Mouse (Mus musculus): ENCODE measurements around the gene Tax1bp3. TPM values are rescaled to one million over a fixed set of nuclear protein-coding genes. Genes with fewer than 3 reads are reported as not detected.

The Tax1bp3 gene
- polyA plus RNA-seq, 1 experiment from 2014 or later, result 208 TPM

- H3K4me1 ChIP-seq (replicated peaks), result no peaks in the 10 kb centered on the region; the same call in 1 of the 2 replicates
- H3K27ac ChIP-seq, result no peak overlapping the region
- H3K9me3 ChIP-seq, result no peaks in the 10 kb centered on the region
- peaks cover 10% of the 10 kb centered on the region for H3K27me3 ChIP-seq (replicated peaks)
- H3K9ac ChIP-seq, result no peak overlapping the region
- no peak overlapping the region for H3K4me3 ChIP-seq (replicated peaks)
- no peak overlapping the region for H3K4me2 ChIP-seq (replicated peaks)
- H3K36me3 ChIP-seq, result no peaks in the 10 kb centered on the region
- ATAC-seq, result no peak
- 79% methylated on average over 6 of the region's 6 CpGs for WGBS
Measured at GRCm38 (mm10) chr11:73155071-73155470, 21.8 kb upstream of the Tax1bp3 start.

DNA sequence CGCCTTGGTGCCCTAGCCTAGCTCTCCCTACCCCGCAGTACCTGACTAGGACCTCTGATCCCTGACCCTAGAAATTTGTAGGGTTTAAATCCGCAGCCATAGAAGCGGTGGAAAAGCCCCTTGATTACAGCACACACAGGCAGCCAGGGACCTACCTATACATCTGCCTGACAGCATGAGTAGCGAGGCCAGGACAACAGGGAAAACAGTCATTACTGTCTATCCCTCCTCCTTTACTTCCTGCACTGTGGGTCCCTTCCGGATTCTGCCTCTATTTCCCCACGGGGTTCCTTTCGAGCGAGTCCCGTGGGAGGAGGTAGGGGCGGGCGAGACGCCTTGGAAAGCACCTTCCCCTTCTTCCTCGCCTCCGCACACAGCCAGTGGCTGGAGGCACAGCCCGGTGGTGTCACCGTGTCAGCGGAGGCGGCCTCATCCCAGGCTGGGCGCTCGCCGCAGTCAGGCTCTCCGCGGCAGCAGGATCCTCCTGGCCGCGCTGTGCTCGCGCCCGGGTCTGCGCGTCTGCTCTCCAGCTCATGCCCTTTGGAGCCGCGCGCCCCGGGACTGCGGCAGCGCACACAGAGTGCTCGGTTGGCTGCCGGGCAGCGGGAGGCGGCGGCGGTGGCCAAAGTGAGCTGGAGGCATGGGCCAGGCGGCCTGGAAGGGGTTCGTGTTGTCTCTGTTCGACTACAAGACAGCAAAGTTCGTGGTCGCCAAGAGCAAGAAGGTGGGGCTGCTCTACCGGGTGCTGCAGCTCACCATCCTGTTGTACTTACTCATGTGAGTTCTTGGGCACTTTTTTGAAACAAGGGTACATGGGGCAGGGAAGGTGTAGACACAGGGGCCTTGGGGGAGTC lies 16.7 kb upstream of the Tax1bp3 start, which contains the start of gene P2rx5:
TSS of gene P2rx5 (plus strand) at position 465 of the 854 bp plus-strand sequence.
- Histone ChIP-seq H3K4me2 (replicated peaks) (peak within 1 kb of the TSS; percentile 88), H3K27me3 (replicated peaks) (peaks cover 22% of the 10 kb centered on the region), H3K4me1 (replicated peaks) (peaks cover 3% of the 10 kb centered on the region; the same call in 1 of the 2 replicates), H3K9me3 (no peaks in the 10 kb centered on the region), H3K36me3 (no peaks in the 10 kb centered on the region), H3K9ac (peak within 1 kb of the TSS; percentile 45; the same call in 1 of the 2 replicates), H3K27ac (no peak within 1 kb of the TSS), H3K4me3 (replicated peaks) (peak within 1 kb of the TSS; percentile 42)
- 3% methylated on average over 49 of the region's 49 CpGs for WGBS
- peak; percentile 88 for ATAC-seq

- no peak overlapping the region for H3K9ac ChIP-seq
- peak; percentile 58; the same call in 1 of the 2 replicates for ATAC-seq
- H3K27me3 ChIP-seq (replicated peaks), result peaks cover 22% of the 10 kb centered on the region
Measured at GRCm38 (mm10) chr11:73160811-73161200, 16.1 kb upstream of the Tax1bp3 start.

GRCm38 (mm10) chr11:73161616-73162015 lies 15.3 kb upstream of the Tax1bp3 start:
- Histone ChIP-seq H3K4me3 (replicated peaks) (no peak overlapping the region), H3K36me3 (no peaks in the 10 kb centered on the region), H3K27ac (no peak overlapping the region), H3K27me3 (replicated peaks) (peaks cover 22% of the 10 kb centered on the region), H3K9ac (no peak overlapping the region), H3K4me2 (replicated peaks) (no peak overlapping the region), H3K4me1 (replicated peaks) (peaks cover 3% of the 10 kb centered on the region; the same call in 1 of the 2 replicates), H3K9me3 (no peaks in the 10 kb centered on the region)
- no peak for ATAC-seq
- WGBS, result 87% methylated on average over 4 of the region's 4 CpGs

More at GRCm38 (mm10) chr11:73160811-73161200, 16.1 kb upstream of the Tax1bp3 start:
- Histone ChIP-seq H3K4me3 (replicated peaks) (peak overlapping the region; percentile 42; the same call in 1 of the 2 replicates), H3K4me1 (replicated peaks) (peaks cover 3% of the 10 kb centered on the region; the same call in 1 of the 2 replicates), H3K27ac (no peak overlapping the region), H3K4me2 (replicated peaks) (peak overlapping the region; percentile 88), H3K36me3 (no peaks in the 10 kb centered on the region), H3K9me3 (no peaks in the 10 kb centered on the region)
- WGBS, result 22% methylated on average over 6 of the region's 6 CpGs

GRCm38 (mm10) chr11:73162284-73162683 lies 14.6 kb upstream of the Tax1bp3 start:
- no peak overlapping the region for H3K27ac ChIP-seq
- no peak overlapping the region for H3K4me2 ChIP-seq (replicated peaks)
- no peaks in the 10 kb centered on the region for H3K36me3 ChIP-seq
- ATAC-seq, result no peak
- H3K4me1 ChIP-seq (replicated peaks), result peaks cover 3% of the 10 kb centered on the region; the same call in 1 of the 2 replicates
- H3K27me3 ChIP-seq (replicated peaks), result peaks cover 22% of the 10 kb centered on the region
- WGBS, result 56% methylated on average over 5 of the region's 5 CpGs
- no peak overlapping the region for H3K4me3 ChIP-seq (replicated peaks)
- H3K9me3 ChIP-seq, result no peaks in the 10 kb centered on the region
- no peak overlapping the region for H3K9ac ChIP-seq

DNA sequence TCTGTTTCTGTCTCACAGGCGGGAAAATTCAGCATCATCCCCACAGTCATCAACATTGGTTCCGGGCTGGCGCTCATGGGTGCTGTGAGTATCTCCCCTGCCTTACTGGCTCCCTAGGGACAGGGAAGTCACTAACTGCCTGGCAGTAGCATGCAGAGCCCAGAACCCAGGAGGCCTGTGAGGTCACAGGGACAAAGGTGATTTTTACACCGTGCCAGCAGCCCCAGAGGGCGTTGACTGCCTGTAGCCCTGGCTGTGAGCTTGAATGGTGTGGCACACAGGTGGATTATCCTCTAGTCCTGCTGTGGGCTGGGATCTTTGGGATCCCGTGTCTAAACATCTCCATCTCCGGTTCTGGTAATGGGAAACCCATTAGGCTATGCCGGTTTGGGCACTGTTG lies 8.8 kb upstream of the Tax1bp3 start:
- Histone ChIP-seq H3K9me3 (no peaks in the 10 kb centered on the region), H3K36me3 (no peaks in the 10 kb centered on the region), H3K9ac (no peak overlapping the region), H3K4me3 (replicated peaks) (no peak overlapping the region), H3K4me1 (replicated peaks) (peaks cover 4% of the 10 kb centered on the region; the same call in 1 of the 2 replicates), H3K27me3 (replicated peaks) (no peaks in the 10 kb centered on the region), H3K27ac (no peak overlapping the region), H3K4me2 (replicated peaks) (no peak overlapping the region)
- no peak for ATAC-seq
- 87% methylated on average over 8 of the region's 8 CpGs for WGBS

DNA sequence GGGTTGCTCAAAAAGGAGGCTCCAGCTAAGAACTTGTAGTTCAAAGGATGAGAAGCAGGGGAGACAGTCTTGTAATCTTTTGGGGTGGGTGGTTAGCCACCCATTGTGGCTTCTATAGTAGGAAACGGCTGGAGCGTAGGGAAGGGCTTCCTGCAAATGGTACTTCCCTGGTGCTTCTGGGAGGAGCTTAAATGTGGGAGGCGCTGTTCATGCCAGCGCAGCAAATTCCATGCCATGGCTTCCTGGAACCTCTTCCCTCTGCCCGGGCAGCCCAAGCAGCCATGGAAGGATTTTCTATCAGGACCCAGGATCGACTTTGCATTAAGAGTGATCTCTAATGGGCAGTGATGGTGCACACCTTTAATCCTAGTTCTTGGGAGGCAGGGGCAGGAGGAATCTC lies 8.3 kb upstream of the Tax1bp3 start:
- Histone ChIP-seq H3K4me3 (replicated peaks) (no peak overlapping the region), H3K27ac (no peak overlapping the region), H3K9ac (no peak overlapping the region), H3K9me3 (no peaks in the 10 kb centered on the region), H3K27me3 (replicated peaks) (no peaks in the 10 kb centered on the region), H3K36me3 (no peaks in the 10 kb centered on the region), H3K4me1 (replicated peaks) (peaks cover 4% of the 10 kb centered on the region; the same call in 1 of the 2 replicates), H3K4me2 (replicated peaks) (no peak overlapping the region)
- no peak for ATAC-seq
- 88% methylated on average over 6 of the region's 6 CpGs for WGBS

- no peaks in the 10 kb centered on the region for H3K9me3 ChIP-seq
- no peak overlapping the region for H3K4me3 ChIP-seq (replicated peaks)
- H3K27me3 ChIP-seq (replicated peaks), result no peaks in the 10 kb centered on the region
- H3K36me3 ChIP-seq, result peaks cover 3% of the 10 kb centered on the region; the same call in 1 of the 2 replicates
- peak; percentile 60; the same call in 1 of the 2 replicates for ATAC-seq
- no peak overlapping the region for H3K9ac ChIP-seq
- H3K27ac ChIP-seq, result no peak overlapping the region
- peaks cover 4% of the 10 kb centered on the region; the same call in 1 of the 2 replicates for H3K4me1 ChIP-seq (replicated peaks)
- H3K4me2 ChIP-seq (replicated peaks), result no peak overlapping the region
- WGBS, result 43% methylated on average over 4 of the region's 4 CpGs
Measured at GRCm38 (mm10) chr11:73169231-73169630, 7.7 kb upstream of the Tax1bp3 start.

GRCm38 (mm10) chr11:73172186-73172585 lies 4.7 kb upstream of the Tax1bp3 start:
- H3K27ac ChIP-seq, result no peak overlapping the region
- 38% methylated on average over 5 of the region's 5 CpGs for WGBS
- ATAC-seq, result no peak
- H3K9ac ChIP-seq, result no peak overlapping the region
- peaks cover 15% of the 10 kb centered on the region for H3K4me1 ChIP-seq (replicated peaks)
- H3K36me3 ChIP-seq, result peaks cover 3% of the 10 kb centered on the region; the same call in 1 of the 2 replicates
- H3K4me3 ChIP-seq (replicated peaks), result no peak overlapping the region
- no peaks in the 10 kb centered on the region for H3K9me3 ChIP-seq
- no peaks in the 10 kb centered on the region for H3K27me3 ChIP-seq (replicated peaks)
- no peak overlapping the region for H3K4me2 ChIP-seq (replicated peaks)

- 28% methylated on average over 8 of the region's 8 CpGs for WGBS
Measured at GRCm38 (mm10) chr11:73175612-73176011, 1.3 kb upstream of the Tax1bp3 start.

DNA sequence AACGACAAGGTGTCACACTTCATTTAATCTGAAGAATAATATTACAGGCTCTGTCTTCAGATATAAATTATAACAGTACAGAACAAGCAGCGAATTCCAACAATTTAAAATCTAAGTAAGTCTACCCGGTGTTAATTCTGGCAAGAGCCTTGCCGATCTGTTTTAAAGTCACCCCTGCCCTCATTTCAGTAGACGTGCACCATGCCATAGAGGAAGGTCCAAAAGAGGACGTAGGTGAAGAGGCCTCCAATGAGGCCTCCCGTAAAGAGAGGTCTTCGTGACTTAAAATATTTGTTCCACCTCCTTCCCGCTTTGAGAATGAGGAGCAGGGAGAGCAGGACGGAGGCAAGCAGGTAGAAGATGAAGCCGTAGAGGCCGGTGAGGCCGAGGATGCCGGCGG lies 697 bp upstream of the Tax1bp3 start:
- under 1% methylated on average over 15 of the region's 15 CpGs for WGBS
- H3K27ac ChIP-seq, result peak overlapping the region; percentile 63; the same call in 1 of the 2 replicates
- no peak for ATAC-seq
- peak overlapping the region; percentile 74 for H3K9ac ChIP-seq
- peak overlapping the region; percentile 78 for H3K4me2 ChIP-seq (replicated peaks)
- H3K36me3 ChIP-seq, result peaks cover 3% of the 10 kb centered on the region; the same call in 1 of the 2 replicates
- no peaks in the 10 kb centered on the region for H3K27me3 ChIP-seq (replicated peaks)
- H3K4me1 ChIP-seq (replicated peaks), result peaks cover 30% of the 10 kb centered on the region
- H3K4me3 ChIP-seq (replicated peaks), result peak overlapping the region; percentile 94
- H3K9me3 ChIP-seq, result no peaks in the 10 kb centered on the region

More at GRCm38 (mm10) chr11:73175612-73176011, 1.3 kb upstream of the Tax1bp3 start:
- ATAC-seq, result peak; percentile 31
- Histone ChIP-seq H3K4me1 (replicated peaks) (peaks cover 30% of the 10 kb centered on the region), H3K9ac (peak overlapping the region; percentile 74), H3K9me3 (no peaks in the 10 kb centered on the region), H3K27ac (0 out of 2 replicates have a peak overlapping the region, but pooled peaks have one; percentile 63), H3K36me3 (peaks cover 3% of the 10 kb centered on the region; the same call in 1 of the 2 replicates), H3K27me3 (replicated peaks) (no peaks in the 10 kb centered on the region), H3K4me2 (replicated peaks) (peak overlapping the region; percentile 78), H3K4me3 (replicated peaks) (peak overlapping the region; percentile 94)

GRCm38 (mm10) chr11:73177509-73177875 lies 609 bp downstream of the Tax1bp3 start:
- Histone ChIP-seq H3K9me3 (no peaks in the 10 kb centered on the region), H3K4me2 (replicated peaks) (peak overlapping the region; percentile 76), H3K9ac (peak overlapping the region; percentile 78), H3K4me3 (replicated peaks) (peak overlapping the region; percentile 94), H3K4me1 (replicated peaks) (peaks cover 28% of the 10 kb centered on the region), H3K27ac (peak overlapping the region; percentile 97), H3K27me3 (replicated peaks) (no peaks in the 10 kb centered on the region), H3K36me3 (peaks cover 8% of the 10 kb centered on the region; the same call in 1 of the 2 replicates)
- ATAC-seq, result peak; percentile 86
- under 1% methylated on average over 28 of the region's 28 CpGs for WGBS

Data from intestine, embryonic 15.5 days (tissue).